Mouse (Mus musculus): Measurements from ENCODE around the gene Neu1.

DNA sequence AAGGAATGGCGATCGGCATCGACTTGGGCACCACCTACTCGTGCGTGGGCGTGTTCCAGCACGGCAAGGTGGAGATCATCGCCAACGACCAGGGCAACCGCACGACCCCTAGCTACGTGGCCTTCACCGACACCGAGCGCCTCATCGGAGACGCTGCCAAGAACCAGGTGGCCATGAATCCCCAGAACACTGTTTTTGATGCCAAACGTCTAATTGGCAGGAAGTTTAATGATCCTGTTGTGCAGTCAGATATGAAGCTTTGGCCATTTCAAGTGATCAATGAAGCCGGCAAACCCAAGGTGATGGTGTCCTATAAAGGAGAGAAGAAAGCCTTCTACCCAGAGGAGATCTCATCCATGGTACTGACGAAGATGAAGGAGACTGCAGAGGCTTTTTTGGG lies 45.9 kb downstream of the Neu1 start:
- no peak for TF ChIP-seq CTCF (IDR thresholded peaks at IDR 0.05; ENCODE audit: control insufficient read depth, insufficient read depth, low read length)
- TF ChIP-seq POLR2A (IDR thresholded peaks at IDR 0.05; ENCODE audit: borderline replicate concordance, control insufficient read depth, low read depth, low read length) = no peak
